Mouse (Mus musculus) testis, adult 2 months (tissue): ENCODE data around the gene Dnajc12. TPM values are rescaled to one million over a fixed set of nuclear protein-coding genes. Genes with fewer than 3 reads are reported as not detected.
"Not testable (repeated sequence)": the region's sequence is repeated elsewhere in the genome, so short reads cannot be mapped to it uniquely, and the experiment has no call there.

Experiments
- H3K27ac ChIP-seq: fragments of 200-500 bp; 2 replicates; pipeline ENCODE4 v1.5.1; 2012; ENCODE audit warnings: low read depth, low read length; ENCODE audit not compliant: control insufficient read depth, insufficient read depth
- H3K27me3 ChIP-seq: fragments of 200-500 bp; 2 replicates; pipeline ENCODE4 v1.6.1; 2012; ENCODE audit warnings: mild to moderate bottlenecking, low read length, moderate library complexity; ENCODE audit not compliant: control insufficient read depth, insufficient read depth
- H3K36me3 ChIP-seq: fragments of 200-500 bp; 2 replicates; pipeline ENCODE4 v1.6.1; 2012; ENCODE audit warnings: mild to moderate bottlenecking, low read length; ENCODE audit not compliant: control insufficient read depth, insufficient read depth
- H3K4me1 ChIP-seq: fragments of 200-500 bp; 2 replicates; pipeline ENCODE4 v1.6.1; 2012; ENCODE audit warnings: low read length; ENCODE audit not compliant: control insufficient read depth, insufficient read depth
- H3K4me3 ChIP-seq: fragments of 200-500 bp; 2 replicates; pipeline ENCODE4 v1.5.1; 2012; ENCODE audit warnings: low read depth, mild to moderate bottlenecking, low read length, moderate library complexity, mixed read lengths; ENCODE audit not compliant: control insufficient read depth
- CTCF ChIP-seq: fragments of 200-500 bp; IDR thresholded peaks from 2 replicates; pipeline ENCODE4 v1.5.1; 2012; ENCODE audit warnings: low read depth, mild to moderate bottlenecking, inconsistent platforms, low read length, moderate library complexity; ENCODE audit not compliant: control insufficient read depth, insufficient read depth, insufficient replicate concordance
- POLR2A ChIP-seq: fragments of 200-500 bp; IDR thresholded peaks from 2 replicates; pipeline ENCODE4 v1.6.1; 2012; ENCODE audit warnings: low read depth, mild to moderate bottlenecking, inconsistent platforms, low read length, moderate library complexity; ENCODE audit not compliant: control insufficient read depth
- polyA plus RNA-seq: library from polyadenylated mRNA; depleted of rRNA; stranded (reverse); fragments of >200 nt; gene quantifications from 2 replicates; pipeline ENCODE4 v1.2.3, GENCODE M21; 2012

Dnajc12 gene
- polyA plus RNA-seq, 1 experiment = 1.6 TPM

DNA sequence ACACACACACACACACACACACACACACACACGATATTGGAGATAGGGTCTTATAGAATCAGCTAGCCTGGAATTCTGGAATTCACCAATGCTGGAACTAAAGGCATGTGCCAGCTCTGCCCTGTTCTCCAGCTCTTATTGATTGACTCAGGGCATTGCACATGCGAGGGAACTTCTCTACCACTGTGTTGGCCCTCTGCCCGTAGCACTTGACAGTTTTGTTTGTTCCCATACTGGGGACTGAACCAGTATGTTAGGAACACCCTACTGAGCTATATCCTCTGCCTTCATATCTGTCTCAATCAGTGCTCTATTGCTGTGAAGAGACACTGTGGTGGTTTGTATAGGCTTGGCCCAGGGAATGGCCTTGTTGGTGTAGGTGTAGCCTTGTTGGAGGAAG, 14.2 kb upstream of the Dnajc12 start:
- no peaks in the 10 kb centered on the region for H3K36me3 ChIP-seq
- H3K4me1 ChIP-seq = peaks cover 11% of the 10 kb centered on the region
- TF ChIP-seq CTCF = no peak
- no peak for TF ChIP-seq POLR2A
- H3K27me3 ChIP-seq = no peaks in the 10 kb centered on the region
- no peak overlapping the region for H3K27ac ChIP-seq
- no peak overlapping the region for H3K4me3 ChIP-seq

DNA sequence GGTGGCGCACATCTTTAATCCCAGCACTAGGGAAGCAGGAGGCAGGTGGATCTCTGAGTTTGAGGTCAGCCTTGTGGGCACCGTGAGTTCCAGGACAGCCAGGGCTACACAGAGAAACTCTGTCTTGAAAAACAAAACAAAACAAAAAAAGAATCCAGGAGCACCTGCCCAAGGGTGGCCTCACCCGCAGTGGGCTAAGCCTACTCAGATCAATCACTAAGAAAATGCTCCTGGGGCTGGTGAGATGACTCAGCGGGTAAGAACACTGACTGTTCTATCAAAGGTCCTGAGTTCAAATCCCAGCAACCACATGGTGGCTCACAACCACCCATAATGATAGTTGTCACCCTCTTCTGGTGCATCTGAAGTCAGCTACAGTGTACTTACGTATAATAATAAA, 5.9 kb upstream of the Dnajc12 start:
- no peaks in the 10 kb centered on the region for H3K27me3 ChIP-seq
- TF ChIP-seq POLR2A (no peak), CTCF (no peak)

DNA sequence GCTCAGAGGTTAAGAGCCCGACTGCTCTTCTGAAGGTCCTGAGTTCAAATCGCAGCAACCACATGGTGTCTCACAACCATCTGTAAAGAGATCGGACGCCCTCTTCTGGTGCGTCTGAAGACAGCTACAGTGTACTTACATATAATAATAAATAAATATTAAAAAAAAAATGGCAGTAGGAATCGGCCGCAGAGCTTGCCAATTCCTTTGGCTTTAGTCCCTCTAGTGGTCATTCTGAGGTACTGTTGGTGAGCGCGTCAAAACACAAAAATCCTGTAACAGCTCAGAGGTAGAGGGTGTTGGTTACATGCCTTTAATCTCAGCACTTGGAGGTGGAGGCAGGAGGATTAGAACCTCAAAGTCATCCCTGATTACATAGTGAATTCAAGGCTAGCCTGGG, 4.8 kb upstream of the Dnajc12 start:
- H3K4me1 ChIP-seq = peaks cover 7% of the 10 kb centered on the region
- TF ChIP-seq POLR2A = no peak
- TF ChIP-seq CTCF = no peak
- no peaks in the 10 kb centered on the region for H3K27me3 ChIP-seq
- no peak overlapping the region for H3K4me3 ChIP-seq
- no peaks in the 10 kb centered on the region for H3K36me3 ChIP-seq
- no peak overlapping the region for H3K27ac ChIP-seq

More for the DNA sequence above, 5.9 kb upstream of the Dnajc12 start:
- Histone ChIP-seq H3K4me3 (no peak overlapping the region), H3K4me1 (no peaks in the 10 kb centered on the region), H3K36me3 (no peaks in the 10 kb centered on the region), H3K27ac (no peak overlapping the region)

DNA sequence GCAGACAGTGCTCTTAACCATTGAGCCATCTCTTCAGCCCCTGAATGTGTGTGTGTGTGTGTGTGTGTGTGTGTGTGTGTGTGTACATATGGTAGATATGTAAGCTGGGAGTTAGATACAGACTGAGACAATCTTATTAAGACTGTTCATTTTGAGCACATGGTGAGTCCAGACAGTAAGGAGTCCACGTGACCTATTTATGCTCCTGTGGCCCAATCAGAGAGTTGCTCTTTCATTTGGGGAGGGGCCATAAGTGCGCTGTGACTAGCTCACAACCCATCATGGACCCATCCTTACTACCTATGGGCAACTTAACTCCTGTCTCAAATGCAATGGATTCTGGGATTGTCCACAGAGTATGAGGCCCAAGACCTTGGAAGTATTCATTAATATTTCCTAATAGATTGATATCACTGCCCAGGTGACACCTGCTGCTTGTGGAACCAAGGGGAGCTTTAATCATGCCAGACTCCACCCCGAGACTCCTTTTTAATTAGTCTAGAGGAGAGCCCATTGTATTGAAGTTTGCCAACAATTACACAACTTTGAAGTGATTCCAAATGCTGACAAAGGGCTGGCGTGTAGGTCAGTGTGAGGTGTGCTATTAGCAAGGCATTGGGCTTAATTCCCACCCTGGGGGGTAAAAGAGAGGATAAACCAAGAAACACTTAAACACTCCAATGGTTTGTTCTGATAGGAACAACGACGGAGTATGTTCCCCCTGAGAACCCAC, 3.1 kb upstream of the Dnajc12 start:
- Histone ChIP-seq H3K4me3 (no peak overlapping the region), H3K27me3 (no peaks in the 10 kb centered on the region), H3K27ac (no peak overlapping the region), H3K36me3 (no peaks in the 10 kb centered on the region), H3K4me1 (peaks cover 10% of the 10 kb centered on the region)
- TF ChIP-seq POLR2A (no peak), CTCF (no peak)

DNA sequence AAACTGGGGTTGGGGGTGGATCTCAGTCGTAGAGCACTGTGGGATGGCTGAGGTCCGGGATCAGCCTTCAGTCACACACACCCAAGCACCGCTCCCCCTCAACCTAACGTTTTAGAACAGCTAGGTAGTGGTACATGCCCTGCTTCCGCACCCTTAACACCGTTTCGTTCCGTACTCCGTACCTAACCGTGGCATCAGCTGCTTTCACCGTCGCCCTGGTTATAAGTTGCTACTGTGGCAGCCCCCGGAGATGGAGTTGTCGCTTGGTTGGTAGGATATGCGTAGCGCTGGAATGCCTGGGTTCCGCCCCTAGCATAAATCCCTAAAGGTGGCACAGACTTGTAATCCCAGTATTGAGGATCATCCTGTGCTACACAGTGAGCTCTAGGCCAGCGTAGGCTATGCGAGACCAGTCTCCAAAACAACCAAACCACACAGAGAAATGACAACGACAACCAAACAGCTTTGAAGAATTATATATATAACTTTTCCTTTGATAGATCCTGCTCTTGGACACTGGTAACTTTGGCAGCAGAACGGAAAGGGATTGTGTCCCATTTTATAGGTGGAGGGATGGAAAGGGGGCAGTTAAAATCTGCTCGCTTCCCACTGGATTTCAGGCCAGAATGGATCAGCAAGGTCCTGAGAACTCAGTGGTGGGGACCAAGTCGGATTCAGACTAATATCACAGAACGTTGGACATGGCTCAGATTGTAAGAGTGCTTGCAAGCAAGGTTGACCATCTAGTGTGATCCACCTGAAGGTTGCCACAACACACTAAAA, 554 bp upstream of the Dnajc12 start, which contains the start of gene Sirt1:
Gene Sirt1, minus strand, starts transcription at position 207 of the 783 bp plus-strand sequence.
- H3K27ac ChIP-seq = peak within 1 kb of the TSS; percentile 84

DNA sequence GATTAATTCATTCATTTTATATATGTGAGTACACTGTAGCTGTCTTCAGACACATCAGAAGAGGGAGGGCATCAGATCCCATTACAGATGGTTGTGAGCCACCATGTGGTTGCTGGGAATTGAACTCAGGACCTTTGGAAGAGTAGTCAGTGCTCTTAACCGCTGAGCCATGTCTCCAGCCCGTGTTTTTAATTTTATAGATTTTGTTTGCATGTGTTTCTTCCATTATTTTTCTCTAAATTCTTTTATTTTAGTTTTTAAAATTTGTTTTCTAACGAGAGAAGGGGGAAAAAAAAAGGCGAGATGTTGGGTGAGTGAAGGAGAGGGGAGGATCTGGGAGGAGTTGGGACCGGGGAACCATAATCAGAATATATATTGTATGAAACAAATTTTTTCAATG, 3.7 kb downstream of the Dnajc12 start:
- H3K27ac ChIP-seq, H3K36me3 ChIP-seq, H3K27me3 ChIP-seq, H3K4me3 ChIP-seq: not testable (repeated sequence)
- peaks cover 10% of the 10 kb centered on the region for H3K4me1 ChIP-seq

More for the DNA sequence above, 554 bp upstream of the Dnajc12 start, which contains the start of gene Sirt1:
- Histone ChIP-seq H3K36me3 (no peaks in the 10 kb centered on the region), H3K27me3 (no peaks in the 10 kb centered on the region), H3K4me1 (peaks cover 10% of the 10 kb centered on the region), H3K4me3 (peak within 1 kb of the TSS; percentile 84)
- TF ChIP-seq POLR2A = peak; percentile 69; the same call in 1 of the 2 replicates
- TF ChIP-seq CTCF = 0 out of 2 replicates have a peak, but pooled peaks have one; percentile 1

DNA sequence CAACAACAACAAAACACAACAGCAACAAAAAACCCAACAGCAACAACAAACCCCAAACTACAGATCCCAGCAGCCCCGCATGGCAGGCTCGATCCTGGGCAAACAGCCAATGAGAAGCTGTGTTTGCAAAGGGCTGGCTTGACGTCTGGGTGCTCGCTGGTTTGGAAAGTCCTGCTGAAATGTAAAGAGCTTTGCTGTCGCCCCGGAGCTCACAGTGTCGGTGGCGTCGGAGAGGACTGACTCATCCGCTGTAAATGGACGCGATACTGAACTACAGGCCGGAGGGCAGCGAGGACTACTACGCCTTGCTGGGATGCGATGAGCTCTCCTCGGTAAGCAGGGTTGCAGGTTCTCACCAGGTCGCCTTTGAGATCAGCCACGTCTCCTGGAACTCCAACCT, 4.2 kb downstream of the Dnajc12 start:
- Histone ChIP-seq H3K27ac (no peak overlapping the region), H3K36me3 (no peaks in the 10 kb centered on the region), H3K27me3 (no peaks in the 10 kb centered on the region), H3K4me3 (peak overlapping the region; percentile 81), H3K4me1 (peaks cover 9% of the 10 kb centered on the region)
- peak; percentile 50 for TF ChIP-seq POLR2A
- TF ChIP-seq CTCF = no peak
